Mouse (Mus musculus): ENCODE measurements around the gene Cnbd2. TPM values are rescaled to one million over a fixed set of nuclear protein-coding genes. Genes with fewer than 3 reads are reported as not detected.

The Cnbd2 gene
- total and polyA plus RNA-seq, 3 experiments, result 1.0 to 3.6 (median 3.0) TPM

DNA sequence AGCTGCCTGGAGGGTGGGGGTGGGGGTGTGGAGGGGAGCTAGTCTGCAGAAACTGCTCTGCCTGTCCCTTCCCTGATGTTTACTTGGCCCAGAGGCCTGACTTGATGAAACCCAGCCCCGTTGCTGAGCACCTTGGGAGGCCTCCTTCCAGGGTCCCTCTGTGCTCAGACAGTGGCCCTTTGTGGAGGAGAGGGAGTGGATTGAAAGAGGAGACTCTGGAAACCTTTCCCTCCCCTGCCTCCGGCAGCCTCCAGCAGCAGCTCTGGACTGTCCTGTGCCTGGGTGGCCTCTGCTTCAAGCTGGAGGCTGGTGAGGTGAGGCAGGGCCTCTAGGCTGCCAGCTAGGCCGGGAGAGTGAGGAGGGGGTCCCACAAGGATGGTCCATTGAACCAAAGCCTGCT is 94.9 kb downstream of the Cnbd2 start:
- in situ Hi-C loops (cut with MboI; ENCODE audit: low pct_ligation_motif_present, low pct_unique_long_range_greater_than_20kb, low sequenced_read_pairs), result no loop called here
- H3K4me2 ChIP-seq (ENCODE audit: insufficient read depth, low read depth, poor library complexity, severe bottlenecking), result no peak overlapping the region
- no peak for DNase-seq (ENCODE audit: extremely low read depth)
- H3K27ac ChIP-seq (ENCODE audit: insufficient read depth, low read depth), result no peak overlapping the region
- no peak overlapping the region for H3K9ac ChIP-seq (ENCODE audit: insufficient read depth, low read depth)
- peaks cover 44% of the 10 kb centered on the region for H3K27me3 ChIP-seq (replicated peaks)
- TF ChIP-seq JUND (conservative IDR thresholded peaks at IDR 0.05; ENCODE audit: low read depth, low read length), result no peak
- no peak for TF ChIP-seq UBTF (IDR thresholded peaks at IDR 0.05; ENCODE audit: low read depth, low read length)
- TF ChIP-seq MEF2A (IDR thresholded peaks at IDR 0.05; ENCODE audit: borderline replicate concordance, low read depth, low read length), result no peak
- TF ChIP-seq NELFE (IDR thresholded peaks at IDR 0.05; ENCODE audit: low read depth, low read length), result no peak
- TF ChIP-seq EP300 (IDR thresholded peaks at IDR 0.05; ENCODE audit: low read length), result no peak
- no peak for TF ChIP-seq E2F4 (IDR thresholded peaks at IDR 0.05; ENCODE audit: insufficient replicate concordance, low read depth, low read length)
- no peak for TF ChIP-seq JUN (IDR thresholded peaks at IDR 0.05; ENCODE audit: insufficient read depth, low read depth, low read length)
- TF ChIP-seq ZC3H11A (IDR thresholded peaks at IDR 0.05; ENCODE audit: low read depth, low read length), result no peak
- no peak for TF ChIP-seq SIN3A (IDR thresholded peaks at IDR 0.05; ENCODE audit: low read length)
- TF ChIP-seq ZMIZ1 (IDR thresholded peaks at IDR 0.05; ENCODE audit: low read depth, low read length), result no peak
- TF ChIP-seq CTCF (conservative IDR thresholded peaks at IDR 0.05 in 1 of 2, IDR thresholded peaks at IDR 0.05 in 1 of 2; ENCODE audit: low read depth in 2 of 2, low read length in 2 of 2), result no peak
- no peak for TF ChIP-seq TBP (conservative IDR thresholded peaks at IDR 0.05; ENCODE audit: low read depth, low read length)
- no peak for TF ChIP-seq ZKSCAN1 (IDR thresholded peaks at IDR 0.05; ENCODE audit: borderline replicate concordance, low read depth, low read length)
- TF ChIP-seq CHD1 (IDR thresholded peaks at IDR 0.05; ENCODE audit: low read depth, low read length), result no peak
- TF ChIP-seq ZNF384 (IDR thresholded peaks at IDR 0.05; ENCODE audit: low read depth, low read length), result no peak
- TF ChIP-seq TCF12 (IDR thresholded peaks at IDR 0.05; ENCODE audit: low read depth, low read length), result no peak
- H3K4me1 ChIP-seq (ENCODE audit: control insufficient read depth in 1 of 2, insufficient read depth in 2 of 2), result no peaks in the 10 kb centered on the region
- dilution Hi-C loops (cut with MboI; ENCODE audit: extremely low pct_ligation_motif_present, extremely low pct_unique_long_range_greater_than_20kb, low sequenced_read_pairs), result no loop called here
- no peaks in the 10 kb centered on the region for H3K79me2 ChIP-seq (replicated peaks; ENCODE audit: control insufficient read depth, extremely low read depth, insufficient read depth, poor library complexity, severe bottlenecking)
- H3K9me3 ChIP-seq (replicated peaks; ENCODE audit: low read length), result no peaks in the 10 kb centered on the region
- H3K4me3 ChIP-seq (replicated peaks in 1 of 3; ENCODE audit: low read depth in 2 of 3, low read length in 2 of 3, poor library complexity in 1 of 3), result no peak overlapping the region
- H3K36me3 ChIP-seq (replicated peaks in 1 of 2; ENCODE audit: control insufficient read depth in 1 of 2, insufficient read depth in 1 of 2, low read length in 1 of 2), result no peaks in the 10 kb centered on the region

DNA sequence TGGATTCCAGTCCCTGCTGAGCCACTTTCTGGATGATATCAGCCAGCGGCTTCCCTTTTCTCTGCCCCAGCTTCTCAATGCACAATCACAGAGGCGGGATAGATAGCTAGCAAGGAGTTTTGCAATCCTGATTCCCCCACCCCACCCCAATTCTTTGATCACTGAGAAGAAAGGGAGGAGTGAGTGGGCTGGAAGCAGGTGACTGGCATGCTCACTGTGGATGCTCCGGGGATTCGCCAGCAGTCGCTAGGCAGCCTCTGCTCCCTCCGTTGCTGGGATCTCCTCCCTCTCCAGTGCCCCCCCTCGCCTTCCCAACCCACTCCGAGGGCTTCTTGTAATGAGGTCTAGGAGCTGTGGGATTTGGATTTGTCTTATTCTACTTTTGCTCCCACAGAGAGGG is 96.1 kb downstream of the Cnbd2 start:
- in situ Hi-C loops (cut with MboI; ENCODE audit: low pct_ligation_motif_present, low pct_unique_long_range_greater_than_20kb, low sequenced_read_pairs), result no loop called here
- dilution Hi-C loops (cut with MboI; ENCODE audit: extremely low pct_ligation_motif_present, extremely low pct_unique_long_range_greater_than_20kb, low sequenced_read_pairs), result no loop called here
- Histone ChIP-seq H3K9me3 (replicated peaks; ENCODE audit: low read length) (no peaks in the 10 kb centered on the region), H3K79me2 (replicated peaks; ENCODE audit: control insufficient read depth, extremely low read depth, insufficient read depth, poor library complexity, severe bottlenecking) (no peaks in the 10 kb centered on the region), H3K36me3 (replicated peaks in 1 of 2; ENCODE audit: control insufficient read depth in 1 of 2, insufficient read depth in 1 of 2, low read length in 1 of 2) (no peaks in the 10 kb centered on the region), H3K9ac (ENCODE audit: insufficient read depth, low read depth) (no peak overlapping the region), H3K27me3 (replicated peaks) (peaks cover 34% of the 10 kb centered on the region), H3K4me3 (replicated peaks in 1 of 3; ENCODE audit: low read depth in 2 of 3, low read length in 2 of 3, poor library complexity in 1 of 3) (no peak overlapping the region), H3K4me2 (ENCODE audit: insufficient read depth, low read depth, poor library complexity, severe bottlenecking) (no peak overlapping the region), H3K27ac (ENCODE audit: insufficient read depth, low read depth) (no peak overlapping the region), H3K4me1 (ENCODE audit: control insufficient read depth in 1 of 2, insufficient read depth in 2 of 2) (no peaks in the 10 kb centered on the region)
- no peak for DNase-seq (ENCODE audit: extremely low read depth)
- TF ChIP-seq MYC (IDR thresholded peaks at IDR 0.05; ENCODE audit: low read depth, low read length) (no peak), NELFE (IDR thresholded peaks at IDR 0.05; ENCODE audit: low read depth, low read length) (no peak), GABPA (IDR thresholded peaks at IDR 0.05; ENCODE audit: insufficient replicate concordance, low read depth, low read length) (no peak), MXI1 (IDR thresholded peaks at IDR 0.05; ENCODE audit: low read depth, low read length) (no peak), RCOR1 (conservative IDR thresholded peaks at IDR 0.05; ENCODE audit: low read depth, low read length) (no peak)
